Mouse (Mus musculus) G1E (cell line): Measurements from ENCODE around the gene Col4a1. TPM values are rescaled to one million over a fixed set of nuclear protein-coding genes. Genes with fewer than 3 reads are reported as not detected.

Experiments used
- ATAC-seq: 2 replicates; pipeline ENCODE4 v1.8.0; 2016; ENCODE audit warnings: mild to moderate bottlenecking; ENCODE audit not compliant: insufficient number of reproducible peaks, poor library complexity, low FRiP score, severe bottlenecking; ENCODE audit errors: extremely low read depth
- DNase-seq: peaks from one replicate; pipeline ENCODE4 v3.0.0; 2012; ENCODE audit warnings: low spot score
- H3K27me3 ChIP-seq: 2 replicates; pipeline ENCODE4 v1.6.1; 2012; ENCODE audit warnings: mild to moderate bottlenecking, low read length, inconsistent platforms; ENCODE audit not compliant: insufficient read depth
- H3K36me3 ChIP-seq: replicated peaks from 2 replicates; pipeline ENCODE3; 2012; ENCODE audit warnings: mild to moderate bottlenecking, inconsistent platforms
- H3K4me1 ChIP-seq: 2 replicates; pipeline ENCODE4 v1.6.1; 2012; ENCODE audit warnings: low read depth, low read length, inconsistent platforms, mixed read lengths; ENCODE audit not compliant: insufficient read depth
- H3K4me3 ChIP-seq: 2 replicates; pipeline ENCODE4 v1.5.1; 2012; ENCODE audit warnings: low read depth, mild to moderate bottlenecking, inconsistent platforms, low read length, moderate library complexity, mixed read lengths
- H3K9me3 ChIP-seq: replicated peaks from 2 replicates; pipeline ENCODE4 v1.6.1; 2012; ENCODE audit warnings: inconsistent platforms
- CTCF ChIP-seq: IDR thresholded peaks from 2 replicates; pipeline ENCODE4 v1.5.1; 2012; ENCODE audit warnings: low read depth, low read length, inconsistent platforms, mixed read lengths
- GATA1 ChIP-seq: IDR thresholded peaks from 2 replicates; pipeline ENCODE4 v1.6.1; 2012; ENCODE audit warnings: borderline replicate concordance, low read length, inconsistent platforms, mixed read lengths
- GATA2 ChIP-seq: IDR thresholded peaks from 2 replicates; pipeline ENCODE4 v1.6.1; 2012; ENCODE audit warnings: low read depth, low read length, inconsistent platforms, borderline replicate concordance
- POLR2AphosphoS5 ChIP-seq: IDR thresholded peaks from 2 replicates; pipeline ENCODE4 v1.6.1; 2012; ENCODE audit warnings: low read depth, low read length, inconsistent platforms; ENCODE audit not compliant: insufficient replicate concordance
- TAL1 ChIP-seq: conservative IDR thresholded peaks from 2 replicates; pipeline ENCODE4 v1.6.1; 2012; ENCODE audit warnings: low read depth, low read length, inconsistent platforms, mixed read lengths
- polyA plus RNA-seq: library from polyadenylated mRNA; stranded (reverse); fragments of >175 nt; gene quantifications from 2 replicates; pipeline ENCODE4 v1.2.3, GENCODE M21; 2012
- total RNA-seq, 2 experiments: library from RNA; stranded (forward) in 1 of 2; stranded (reverse) in 1 of 2; fragments of 200-1000 nt in 1 of 2; fragments of >200 nt in 1 of 2; fragmentation: Nextera tagmentation in 1 of 2; gene quantifications; 2 replicates each; pipeline ENCODE4 v1.2.3; 2014 to 2017

The Col4a1 gene
- total and polyA plus RNA-seq, 3 experiments: 0.05 TPM; not detected in 2

DNA sequence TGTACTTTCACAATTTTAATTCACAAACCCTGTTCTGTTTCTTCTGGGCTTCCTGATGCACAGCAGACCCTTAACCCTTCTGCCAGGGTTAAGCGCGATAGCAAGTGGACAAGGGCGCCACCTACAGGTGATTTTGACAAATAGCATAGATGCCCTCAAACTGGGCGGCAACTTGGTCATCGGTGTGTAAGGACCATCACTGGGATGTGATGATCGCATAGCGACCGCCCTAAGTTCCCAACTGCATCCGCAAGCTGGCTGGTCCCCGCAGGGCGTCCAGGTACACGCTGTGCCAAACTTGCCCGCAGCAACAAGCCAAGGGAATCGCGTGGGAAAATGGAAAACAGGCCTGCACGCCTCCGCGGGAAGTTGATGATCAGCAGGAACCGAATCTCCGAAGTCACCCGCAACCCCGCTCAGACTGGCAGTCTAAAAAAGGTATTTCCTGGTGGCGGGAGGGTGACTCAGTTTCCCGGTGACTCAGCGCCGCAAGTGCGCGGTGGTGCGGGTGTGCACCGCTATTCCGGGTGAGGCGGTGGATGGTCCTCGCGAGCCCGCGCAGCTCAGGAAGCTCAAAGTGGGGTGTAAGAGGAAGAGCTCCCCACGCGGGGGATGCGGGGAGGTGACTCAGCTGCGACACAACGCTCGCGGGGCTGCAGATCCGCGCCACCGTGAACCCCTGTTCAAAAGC lies 124.9 kb downstream of the Col4a1 start:
- TF ChIP-seq GATA2 (no peak), POLR2AphosphoS5 (no peak), CTCF (peak; percentile 90), TAL1 (no peak)
- Histone ChIP-seq H3K4me1 (no peaks in the 10 kb centered on the region), H3K36me3 (no peaks in the 10 kb centered on the region), H3K27me3 (peaks cover 36% of the 10 kb centered on the region), H3K4me3 (no peak overlapping the region), H3K9me3 (no peaks in the 10 kb centered on the region)
- no peak for ATAC-seq
- DNase-seq: peak; percentile 8

DNA sequence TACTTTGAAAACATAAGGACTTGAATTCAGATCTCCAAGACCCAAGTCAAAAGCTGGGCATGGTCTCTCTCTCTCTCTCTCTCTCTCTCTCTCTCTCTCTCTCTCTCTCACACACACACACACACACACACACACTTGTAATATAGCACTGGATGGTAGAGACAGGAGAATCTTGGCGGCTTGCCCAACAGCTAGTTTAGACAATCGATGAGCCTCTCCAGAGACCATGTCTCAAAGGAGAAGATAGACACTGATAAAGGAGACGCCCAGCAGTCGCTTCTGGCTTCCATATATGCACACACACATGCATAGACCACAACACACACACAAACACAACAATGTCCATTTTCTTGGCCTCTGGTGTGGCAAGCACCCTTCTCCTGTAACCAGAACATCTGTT lies 126.2 kb downstream of the Col4a1 start:
- ATAC-seq (no peak), DNase-seq (no peak)
- no peaks in the 10 kb centered on the region for H3K36me3 ChIP-seq
- TF ChIP-seq TAL1 (no peak), CTCF (no peak), POLR2AphosphoS5 (no peak), GATA1 (no peak), GATA2 (no peak)
- no peaks in the 10 kb centered on the region for H3K9me3 ChIP-seq
- no peak overlapping the region for H3K4me3 ChIP-seq
- no peaks in the 10 kb centered on the region for H3K4me1 ChIP-seq
- H3K27me3 ChIP-seq: peaks cover 42% of the 10 kb centered on the region

DNA sequence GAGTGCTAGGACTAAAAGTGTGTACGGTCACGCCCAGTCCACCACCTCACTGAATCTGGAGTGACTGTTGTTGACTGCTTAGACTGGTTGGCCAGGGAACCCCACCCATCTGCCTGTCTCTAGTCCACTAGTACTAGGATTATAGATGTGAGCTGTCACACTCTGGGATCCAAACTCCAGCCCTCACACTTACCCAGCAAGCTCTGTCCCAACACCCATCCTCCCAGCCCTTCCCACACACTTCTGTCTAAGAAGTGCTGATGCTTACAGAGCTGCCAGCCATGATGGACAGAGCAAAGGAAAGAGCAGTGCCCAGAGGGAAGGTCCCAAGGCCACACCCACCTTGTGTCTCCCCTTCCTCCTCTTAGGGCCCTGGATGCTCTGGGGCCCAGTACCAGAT lies 127.0 kb downstream of the Col4a1 start:
- Histone ChIP-seq H3K4me3 (no peak overlapping the region), H3K4me1 (no peaks in the 10 kb centered on the region), H3K27me3 (peaks cover 45% of the 10 kb centered on the region), H3K9me3 (no peaks in the 10 kb centered on the region), H3K36me3 (no peaks in the 10 kb centered on the region)
- TF ChIP-seq GATA2 (no peak), GATA1 (no peak), CTCF (no peak), POLR2AphosphoS5 (no peak), TAL1 (no peak)
- DNase-seq (no peak), ATAC-seq (no peak)

DNA sequence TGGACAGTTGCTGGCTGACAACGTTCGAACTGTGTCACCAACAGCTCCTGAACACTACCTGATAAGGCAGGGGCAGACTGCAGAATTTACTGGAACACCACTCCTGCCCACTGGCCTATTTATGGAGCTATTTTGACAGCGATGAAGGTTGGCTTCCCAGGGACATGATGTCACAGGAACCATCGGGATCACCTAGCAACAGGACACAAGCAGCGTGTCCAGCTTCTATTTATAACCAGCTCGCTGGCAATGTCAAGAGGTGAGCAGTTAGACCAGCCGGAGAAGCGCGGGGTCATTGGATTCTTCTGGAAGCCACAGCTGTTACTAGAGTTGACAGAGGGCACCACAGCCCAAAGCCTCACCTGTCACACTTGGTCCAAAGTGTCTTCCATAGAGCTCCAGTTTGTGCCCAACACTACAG lies 129.0 kb downstream of the Col4a1 start:
- TF ChIP-seq TAL1 (no peak), CTCF (no peak), GATA2 (no peak), GATA1 (no peak)
- no peaks in the 10 kb centered on the region for H3K36me3 ChIP-seq
- DNase-seq: no peak
- H3K4me1 ChIP-seq: no peaks in the 10 kb centered on the region
- H3K4me3 ChIP-seq: no peak overlapping the region
- H3K27me3 ChIP-seq: peaks cover 59% of the 10 kb centered on the region
- no peaks in the 10 kb centered on the region for H3K9me3 ChIP-seq
- no peak for ATAC-seq

DNA sequence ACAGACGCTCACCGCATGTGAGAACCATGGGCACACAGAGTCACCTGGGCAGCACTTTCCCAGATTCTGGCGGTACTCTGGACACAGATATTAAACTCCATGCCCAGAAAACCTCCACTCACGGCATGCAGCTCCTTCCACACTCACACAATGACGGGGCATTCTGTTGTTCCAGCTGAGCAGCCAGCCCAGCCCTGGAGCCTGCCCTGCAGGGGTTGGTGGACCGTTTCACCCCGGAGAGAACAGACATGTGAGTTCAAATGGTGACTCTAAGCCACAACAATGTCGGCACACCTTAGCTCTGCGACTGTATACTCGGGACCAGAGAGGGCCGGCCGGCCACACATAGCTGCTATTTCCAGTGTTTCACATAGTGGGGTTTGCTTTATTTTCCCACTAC lies 130.0 kb downstream of the Col4a1 start:
- no peak for DNase-seq
- H3K4me3 ChIP-seq: no peak overlapping the region

DNA sequence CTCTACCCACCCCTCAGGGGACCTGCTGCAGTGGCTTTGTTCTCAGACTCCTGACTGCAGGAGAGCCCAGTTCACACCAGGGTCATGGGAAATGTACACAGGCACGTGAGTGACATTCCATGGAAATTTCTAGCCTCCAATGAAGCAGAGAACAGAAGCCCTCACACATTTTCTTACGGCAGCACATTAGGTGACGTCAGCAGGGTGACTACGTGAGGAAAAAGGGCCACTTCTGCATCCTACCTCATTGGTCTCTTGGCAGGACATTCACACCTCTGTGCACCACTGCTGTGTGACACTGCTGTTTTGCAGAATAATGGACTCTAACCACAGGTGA lies 130.5 kb downstream of the Col4a1 start:
- Histone ChIP-seq H3K36me3 (no peaks in the 10 kb centered on the region), H3K9me3 (no peaks in the 10 kb centered on the region), H3K4me3 (no peak overlapping the region), H3K4me1 (no peaks in the 10 kb centered on the region), H3K27me3 (peaks cover 60% of the 10 kb centered on the region)
- TF ChIP-seq POLR2AphosphoS5: no peak
- no peak for TF ChIP-seq TAL1
- TF ChIP-seq GATA2: no peak
- TF ChIP-seq CTCF: no peak
- no peak for TF ChIP-seq GATA1
- no peak for ATAC-seq
- no peak for DNase-seq

More for the DNA sequence above, 130.0 kb downstream of the Col4a1 start:
- no peaks in the 10 kb centered on the region for H3K9me3 ChIP-seq
- TF ChIP-seq TAL1 (no peak), CTCF (no peak), GATA2 (no peak), POLR2AphosphoS5 (no peak), GATA1 (no peak)
- H3K36me3 ChIP-seq: no peaks in the 10 kb centered on the region
- no peak for ATAC-seq
- peaks cover 58% of the 10 kb centered on the region for H3K27me3 ChIP-seq
- no peaks in the 10 kb centered on the region for H3K4me1 ChIP-seq
